Mouse (Mus musculus): Measurements from ENCODE around the gene Gm37240. TPM values are rescaled to one million over a fixed set of nuclear protein-coding genes. Genes with fewer than 3 reads are reported as not detected.

The Gm37240 gene
- polyA plus RNA-seq, 1 experiment from 2014 or later = 0.67 TPM

GRCm38 (mm10) chr3:85858140-85859135 is 28.9 kb downstream of the Gm37240 start:
- Histone ChIP-seq H3K4me1 (ENCODE audit: control insufficient read depth, insufficient read depth, low read length) (no peaks in the 10 kb centered on the region), H3K4me3 (ENCODE audit: low read depth, low read length) (no peak overlapping the region), H3K4me2 (no peak overlapping the region), H3K9ac (ENCODE audit: low read length) (no peak overlapping the region), H3K27me3 (ENCODE audit: control insufficient read depth, insufficient read depth, low read length) (no peaks in the 10 kb centered on the region), H3K27ac (ENCODE audit: low read depth, low read length) (no peak overlapping the region), H3K36me3 (ENCODE audit: control insufficient read depth, insufficient read depth, low read length) (no peaks in the 10 kb centered on the region), H3K9me3 (ENCODE audit: control insufficient read depth, low read length) (no peaks in the 10 kb centered on the region)
- no peak for ATAC-seq (ENCODE audit: low FRiP score)
- 73% methylated on average over 11 of the region's 11 CpGs for WGBS
- DNase-seq (ENCODE audit: low spot score, missing footprints) = no peak

DNA sequence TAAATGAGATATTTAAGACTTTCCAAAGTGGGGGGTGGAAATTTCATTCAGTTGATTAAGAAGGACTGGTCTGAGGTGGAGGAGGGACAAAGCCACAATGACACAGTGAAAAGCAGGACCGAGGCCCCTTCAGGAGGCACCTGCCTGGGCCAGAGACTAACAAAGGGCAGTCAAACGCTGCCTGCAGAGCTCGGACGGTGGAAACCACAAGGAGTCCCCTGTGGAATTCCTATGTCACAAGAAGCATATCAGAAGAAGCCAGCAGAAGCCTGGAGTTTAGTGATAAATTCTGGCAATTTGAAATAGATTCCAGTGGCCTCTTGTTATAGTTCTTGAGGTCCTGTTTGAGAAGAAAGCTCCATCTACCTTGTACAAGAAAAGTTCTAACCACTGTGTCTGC is 30.2 kb downstream of the Gm37240 start:
- Histone ChIP-seq H3K4me3 (ENCODE audit: low read depth, low read length) (no peak overlapping the region), H3K9me3 (ENCODE audit: control insufficient read depth, low read length) (no peaks in the 10 kb centered on the region), H3K36me3 (ENCODE audit: control insufficient read depth, insufficient read depth, low read length) (no peaks in the 10 kb centered on the region), H3K4me2 (no peak overlapping the region), H3K4me1 (ENCODE audit: control insufficient read depth, insufficient read depth, low read length) (no peaks in the 10 kb centered on the region), H3K27ac (ENCODE audit: low read depth, low read length) (no peak overlapping the region), H3K9ac (ENCODE audit: low read length) (no peak overlapping the region), H3K27me3 (ENCODE audit: control insufficient read depth, insufficient read depth, low read length) (no peaks in the 10 kb centered on the region)
- WGBS = 15% methylated on average over 4 of the region's 4 CpGs
- no peak for DNase-seq (ENCODE audit: low spot score, missing footprints)
- no peak for ATAC-seq (ENCODE audit: low FRiP score)

GRCm38 (mm10) chr3:85855947-85856346 is 31.4 kb downstream of the Gm37240 start:
- Histone ChIP-seq H3K4me1 (ENCODE audit: control insufficient read depth, insufficient read depth, low read length) (no peaks in the 10 kb centered on the region), H3K27me3 (ENCODE audit: control insufficient read depth, insufficient read depth, low read length) (no peaks in the 10 kb centered on the region), H3K36me3 (ENCODE audit: control insufficient read depth, insufficient read depth, low read length) (no peaks in the 10 kb centered on the region), H3K4me2 (no peak overlapping the region), H3K27ac (ENCODE audit: low read depth, low read length) (no peak overlapping the region), H3K9ac (ENCODE audit: low read length) (no peak overlapping the region), H3K4me3 (ENCODE audit: low read depth, low read length) (no peak overlapping the region), H3K9me3 (ENCODE audit: control insufficient read depth, low read length) (no peaks in the 10 kb centered on the region)
- WGBS = 91% methylated on average over 5 of the region's 5 CpGs
- DNase-seq (ENCODE audit: low spot score, missing footprints) (no peak), ATAC-seq (ENCODE audit: low FRiP score) (no peak)

DNA sequence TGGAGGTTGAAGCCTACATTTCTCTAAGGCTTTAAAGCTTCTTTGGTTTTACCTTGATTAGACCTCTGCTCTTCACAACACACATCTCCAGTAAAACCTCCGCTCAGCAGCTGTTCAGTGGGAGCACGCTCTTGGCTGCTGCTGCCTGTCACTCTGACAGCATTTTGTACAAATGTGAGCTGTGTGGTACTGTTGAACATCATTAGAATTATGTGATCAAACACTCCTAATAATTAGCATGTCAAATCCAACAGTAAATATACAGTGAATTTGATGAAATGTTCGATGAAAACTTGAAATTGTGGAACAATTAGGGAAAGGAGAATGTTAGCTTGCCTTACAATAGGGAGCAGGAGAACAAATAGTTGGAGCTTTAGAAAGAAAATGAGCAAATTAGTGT is 32.3 kb downstream of the Gm37240 start:
- ATAC-seq (ENCODE audit: low FRiP score) = no peak
- no peak for DNase-seq (ENCODE audit: low spot score, missing footprints)
- H3K9ac ChIP-seq (ENCODE audit: low read length) = no peak overlapping the region
- H3K9me3 ChIP-seq (ENCODE audit: control insufficient read depth, low read length) = no peaks in the 10 kb centered on the region
- no peak overlapping the region for H3K4me3 ChIP-seq (ENCODE audit: low read depth, low read length)
- WGBS = 95% methylated on average over 3 of the region's 3 CpGs
- no peak overlapping the region for H3K27ac ChIP-seq (ENCODE audit: low read depth, low read length)
- H3K4me2 ChIP-seq = no peak overlapping the region
- H3K27me3 ChIP-seq (ENCODE audit: control insufficient read depth, insufficient read depth, low read length) = no peaks in the 10 kb centered on the region
- no peaks in the 10 kb centered on the region for H3K4me1 ChIP-seq (ENCODE audit: control insufficient read depth, insufficient read depth, low read length)
- no peaks in the 10 kb centered on the region for H3K36me3 ChIP-seq (ENCODE audit: control insufficient read depth, insufficient read depth, low read length)

GRCm38 (mm10) chr3:85854143-85854542 is 33.2 kb downstream of the Gm37240 start:
- no peaks in the 10 kb centered on the region for H3K27me3 ChIP-seq (ENCODE audit: control insufficient read depth, insufficient read depth, low read length)
- 83% methylated on average over 6 of the region's 6 CpGs for WGBS
- H3K9me3 ChIP-seq (ENCODE audit: control insufficient read depth, low read length) = no peaks in the 10 kb centered on the region
- no peaks in the 10 kb centered on the region for H3K4me1 ChIP-seq (ENCODE audit: control insufficient read depth, insufficient read depth, low read length)
- ATAC-seq (ENCODE audit: low FRiP score) = no peak
- H3K4me3 ChIP-seq (ENCODE audit: low read depth, low read length) = no peak overlapping the region
- H3K4me2 ChIP-seq = no peak overlapping the region
- DNase-seq (ENCODE audit: low spot score, missing footprints) = no peak
- no peak overlapping the region for H3K27ac ChIP-seq (ENCODE audit: low read depth, low read length)
- H3K9ac ChIP-seq (ENCODE audit: low read length) = no peak overlapping the region
- H3K36me3 ChIP-seq (ENCODE audit: control insufficient read depth, insufficient read depth, low read length) = no peaks in the 10 kb centered on the region

DNA sequence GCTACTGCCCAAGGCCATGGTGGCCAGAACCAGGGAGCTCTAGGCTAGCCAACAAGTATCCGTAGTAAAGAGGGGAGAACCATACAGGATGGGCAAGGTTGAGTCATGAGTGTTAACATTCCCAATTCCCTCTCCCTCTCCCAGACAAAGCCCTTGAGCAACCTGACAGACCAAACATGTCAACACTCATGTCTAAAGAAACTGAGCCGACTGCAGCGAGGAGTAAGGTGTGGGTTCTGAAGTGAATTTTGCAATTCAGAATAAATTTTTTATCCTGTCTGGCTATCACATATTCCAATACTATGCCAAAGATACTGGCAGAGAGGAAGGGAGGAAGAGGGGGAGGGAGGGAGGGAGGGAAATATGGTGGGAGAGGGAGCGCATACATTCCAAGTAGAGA is 33.6 kb downstream of the Gm37240 start:
- no peaks in the 10 kb centered on the region for H3K36me3 ChIP-seq (ENCODE audit: control insufficient read depth, insufficient read depth, low read length)
- ATAC-seq (ENCODE audit: low FRiP score) (no peak), DNase-seq (ENCODE audit: low spot score, missing footprints) (no peak)
- no peaks in the 10 kb centered on the region for H3K4me1 ChIP-seq (ENCODE audit: control insufficient read depth, insufficient read depth, low read length)
- no peak overlapping the region for H3K9ac ChIP-seq (ENCODE audit: low read length)
- no peak overlapping the region for H3K4me2 ChIP-seq
- H3K27ac ChIP-seq (ENCODE audit: low read depth, low read length) = no peak overlapping the region
- H3K9me3 ChIP-seq (ENCODE audit: control insufficient read depth, low read length) = no peaks in the 10 kb centered on the region
- no peak overlapping the region for H3K4me3 ChIP-seq (ENCODE audit: low read depth, low read length)
- H3K27me3 ChIP-seq (ENCODE audit: control insufficient read depth, insufficient read depth, low read length) = no peaks in the 10 kb centered on the region
- WGBS = 98% methylated on average over 4 of the region's 4 CpGs

- ATAC-seq (ENCODE audit: low FRiP score) (no peak), DNase-seq (ENCODE audit: low spot score, missing footprints) (no peak)
- H3K36me3 ChIP-seq (ENCODE audit: control insufficient read depth, insufficient read depth, low read length) = no peaks in the 10 kb centered on the region
- H3K27me3 ChIP-seq (ENCODE audit: control insufficient read depth, insufficient read depth, low read length) = no peaks in the 10 kb centered on the region
- no peak overlapping the region for H3K27ac ChIP-seq (ENCODE audit: low read depth, low read length)
- no peak overlapping the region for H3K4me3 ChIP-seq (ENCODE audit: low read depth, low read length)
- no peaks in the 10 kb centered on the region for H3K9me3 ChIP-seq (ENCODE audit: control insufficient read depth, low read length)
- H3K4me2 ChIP-seq = no peak overlapping the region
- 90% methylated on average over 1 of the region's 1 CpGs for WGBS
- H3K9ac ChIP-seq (ENCODE audit: low read length) = no peak overlapping the region
- H3K4me1 ChIP-seq (ENCODE audit: control insufficient read depth, insufficient read depth, low read length) = no peaks in the 10 kb centered on the region
These were observed 37.2 kb downstream of the Gm37240 start for GRCm38 (mm10) chr3:85850079-85850478.

- no peak for ATAC-seq (ENCODE audit: low FRiP score)
- DNase-seq (ENCODE audit: low spot score, missing footprints) = no peak
- Histone ChIP-seq H3K27ac (ENCODE audit: low read depth, low read length) (no peak overlapping the region), H3K27me3 (ENCODE audit: control insufficient read depth, insufficient read depth, low read length) (no peaks in the 10 kb centered on the region), H3K4me2 (no peak overlapping the region), H3K4me1 (ENCODE audit: control insufficient read depth, insufficient read depth, low read length) (no peaks in the 10 kb centered on the region), H3K4me3 (ENCODE audit: low read depth, low read length) (no peak overlapping the region), H3K9ac (ENCODE audit: low read length) (no peak overlapping the region), H3K9me3 (ENCODE audit: control insufficient read depth, low read length) (no peaks in the 10 kb centered on the region), H3K36me3 (ENCODE audit: control insufficient read depth, insufficient read depth, low read length) (no peaks in the 10 kb centered on the region)
- WGBS = 89% methylated on average over 1 of the region's 1 CpGs
These were observed 41.0 kb downstream of the Gm37240 start for GRCm38 (mm10) chr3:85846316-85846715.

- H3K4me1 ChIP-seq (ENCODE audit: control insufficient read depth, insufficient read depth, low read length) = no peaks in the 10 kb centered on the region
These were observed 42.0 kb downstream of the Gm37240 start for GRCm38 (mm10) chr3:85845341-85845740.

More at GRCm38 (mm10) chr3:85845341-85845740, 42.0 kb downstream of the Gm37240 start:
- Histone ChIP-seq H3K4me2 (no peak overlapping the region), H3K9me3 (ENCODE audit: control insufficient read depth, low read length) (no peaks in the 10 kb centered on the region), H3K27ac (ENCODE audit: low read depth, low read length) (no peak overlapping the region), H3K36me3 (ENCODE audit: control insufficient read depth, insufficient read depth, low read length) (no peaks in the 10 kb centered on the region), H3K9ac (ENCODE audit: low read length) (no peak overlapping the region), H3K27me3 (ENCODE audit: control insufficient read depth, insufficient read depth, low read length) (no peaks in the 10 kb centered on the region), H3K4me3 (ENCODE audit: low read depth, low read length) (no peak overlapping the region)
- ATAC-seq (ENCODE audit: low FRiP score) (no peak), DNase-seq (ENCODE audit: low spot score, missing footprints) (no peak)
- 83% methylated on average over 6 of the region's 6 CpGs for WGBS

Data from midbrain, embryonic 11.5 days (tissue).